Mouse (Mus musculus): ENCODE measurements around the gene Atp6v0d1.
A peak's percentile ranks its signal among the peaks of the same experiment; 100 is the strongest.

Gene Atp6v0d1

DNA sequence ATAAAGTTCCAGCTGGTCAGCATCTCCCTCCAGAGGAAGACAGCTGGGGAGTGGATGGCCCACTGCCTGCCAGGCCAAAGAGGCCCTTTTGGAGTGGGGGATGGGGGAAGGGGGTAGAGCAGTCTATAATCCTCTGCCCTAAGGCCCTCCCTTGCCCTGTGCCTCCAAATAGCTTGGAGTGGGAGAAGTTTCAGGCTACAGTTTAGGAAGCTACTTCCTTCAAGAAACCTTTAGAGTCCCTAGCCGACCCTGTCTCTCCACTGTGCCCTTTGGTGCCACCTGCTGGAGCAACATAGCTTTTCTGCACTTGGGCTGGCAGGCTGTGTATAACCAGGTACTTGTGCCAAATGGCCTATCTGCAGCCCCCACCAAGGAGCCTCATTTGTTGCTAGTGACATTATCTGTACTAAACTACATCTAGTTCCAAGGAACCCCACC is 31.9 kb downstream of the Atp6v0d1 start:
- DNase-seq, result peak; percentile 77

DNA sequence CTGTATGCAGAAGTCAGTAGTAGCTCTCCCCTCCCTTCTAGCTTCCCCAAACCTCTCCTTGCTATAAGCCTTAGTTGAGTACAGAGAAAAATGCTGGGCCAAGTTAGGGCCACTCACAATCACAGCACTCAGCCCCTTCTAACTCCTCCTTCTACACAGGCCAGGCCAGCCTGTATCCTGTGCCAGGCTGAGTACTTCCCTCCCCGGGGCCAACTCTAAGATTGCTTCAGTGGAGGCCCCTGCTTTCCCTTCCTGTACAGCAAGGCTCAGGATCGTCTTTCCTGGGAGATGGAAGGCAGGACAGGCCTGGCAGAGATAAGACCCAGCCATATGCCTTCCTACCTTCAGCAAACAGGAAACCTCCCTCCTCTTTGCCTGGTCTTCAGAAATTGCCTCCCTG is 32.4 kb downstream of the Atp6v0d1 start:
- DNase-seq, result no peak

DNA sequence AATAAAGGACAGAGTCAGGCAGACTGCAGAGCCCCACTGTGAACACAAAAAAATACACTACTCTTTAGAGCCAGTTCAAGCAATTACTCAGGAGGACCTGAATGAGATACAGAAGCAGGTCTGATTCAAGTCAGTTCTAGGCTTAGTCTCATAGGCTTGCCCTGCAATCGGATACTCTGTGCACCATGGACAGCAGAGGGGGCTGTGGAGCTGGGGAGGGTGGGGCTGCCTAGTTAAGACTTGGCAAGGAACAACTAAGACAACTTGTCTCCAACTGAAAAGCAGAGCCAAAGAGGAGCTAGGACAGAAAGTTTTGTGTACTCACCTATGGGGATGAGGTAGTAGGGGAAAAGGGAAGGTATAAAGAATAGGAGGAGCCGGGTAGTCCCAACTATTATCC is 34.1 kb downstream of the Atp6v0d1 start:
- DNase-seq, result peak; percentile 50

DNA sequence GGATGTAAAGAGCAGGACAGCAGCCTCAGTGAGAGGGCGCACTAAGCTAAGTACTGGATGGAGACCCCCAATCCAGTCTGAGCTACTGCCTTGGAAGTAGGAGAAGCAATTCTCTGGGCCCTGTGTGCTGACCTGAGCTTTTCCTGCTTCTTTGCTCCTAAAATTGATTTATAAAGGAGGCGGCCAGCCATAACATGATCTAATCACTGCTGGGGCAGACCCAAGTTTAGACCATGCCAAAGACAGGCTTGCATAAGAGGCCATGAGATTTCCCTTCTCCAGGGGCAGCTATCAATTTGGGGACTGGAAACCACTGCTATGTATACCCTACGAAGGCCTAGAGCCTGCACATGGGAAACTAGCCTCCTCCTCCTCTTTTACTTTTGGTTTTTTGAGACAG is 36.6 kb downstream of the Atp6v0d1 start:
- DNase-seq, result no peak

GRCm38 (mm10) chr8:105528206-105528605 is 37.6 kb downstream of the Atp6v0d1 start:
- no peak for DNase-seq

- no peak for DNase-seq
Observed at GRCm38 (mm10) chr8:105527110-105527509, 38.7 kb downstream of the Atp6v0d1 start.

GRCm38 (mm10) chr8:105522890-105523289 is 43.0 kb downstream of the Atp6v0d1 start:
- DNase-seq, result no peak

DNA sequence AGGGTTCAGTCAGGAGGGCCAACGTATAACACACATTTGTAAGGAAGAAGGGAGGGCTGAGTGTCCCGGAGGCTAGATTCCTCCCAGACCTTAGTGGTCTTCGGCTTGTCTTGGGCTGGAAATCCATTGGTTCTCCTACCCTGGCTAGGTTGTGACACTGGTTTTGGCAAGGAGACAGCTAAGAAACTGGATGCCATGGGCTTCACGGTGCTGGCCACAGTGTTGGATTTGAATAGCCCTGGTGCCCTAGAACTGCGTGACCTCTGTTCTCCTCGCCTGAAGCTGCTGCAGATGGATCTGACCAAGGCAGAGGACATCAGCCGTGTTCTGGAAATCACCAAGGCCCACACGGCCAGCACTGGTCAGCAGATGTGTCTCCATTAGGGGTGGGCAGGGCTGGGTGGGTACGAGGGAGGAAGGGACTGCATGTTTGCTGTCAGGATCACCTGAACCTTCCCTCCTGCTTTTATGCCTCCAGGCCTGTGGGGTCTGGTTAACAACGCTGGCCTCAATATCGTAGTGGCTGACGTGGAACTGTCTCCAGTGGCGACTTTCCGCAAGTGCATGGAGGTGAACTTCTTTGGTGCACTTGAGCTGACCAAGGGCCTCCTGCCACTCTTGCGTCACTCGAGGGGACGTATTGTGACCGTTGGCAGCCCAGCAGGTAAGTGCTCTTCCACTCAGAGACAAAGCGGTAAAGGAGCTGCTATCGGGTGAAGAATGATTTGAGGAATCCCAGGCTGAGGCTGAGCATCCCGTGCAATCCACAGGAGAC is 43.7 kb downstream of the Atp6v0d1 start:
- no peak for DNase-seq

DNA sequence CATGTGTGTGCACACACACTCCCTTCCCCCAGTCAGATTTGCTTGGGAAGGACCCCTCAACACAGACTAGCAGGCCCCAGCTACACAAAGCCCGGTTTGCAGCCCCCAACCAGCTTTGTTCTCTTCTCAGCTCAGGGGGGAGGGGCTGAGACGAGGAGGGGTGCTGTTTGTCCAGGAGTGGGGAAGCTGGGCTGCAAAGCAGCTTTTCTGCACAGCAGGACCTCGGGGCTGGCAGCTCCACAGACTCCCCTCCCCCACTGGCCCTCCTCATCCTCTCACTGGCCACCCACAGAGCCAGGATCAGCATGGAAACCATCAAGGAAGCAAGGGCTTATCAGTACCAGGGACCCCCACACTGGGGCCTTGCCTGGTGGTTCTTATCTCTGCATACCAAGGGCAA is 44.8 kb downstream of the Atp6v0d1 start:
- no peak for DNase-seq

- DNase-seq, result no peak
Observed at GRCm38 (mm10) chr8:105520521-105520920, 45.3 kb downstream of the Atp6v0d1 start.

- no peak for DNase-seq
Observed at GRCm38 (mm10) chr8:105519591-105519990, 46.3 kb downstream of the Atp6v0d1 start.

- DNase-seq, result peak; percentile 42
Observed at GRCm38 (mm10) chr8:105518436-105519313, 47.2 kb downstream of the Atp6v0d1 start, which contains the start of gene Hsd11b2. Gene Hsd11b2 (plus strand): TSS chr8:105518755.

DNA sequence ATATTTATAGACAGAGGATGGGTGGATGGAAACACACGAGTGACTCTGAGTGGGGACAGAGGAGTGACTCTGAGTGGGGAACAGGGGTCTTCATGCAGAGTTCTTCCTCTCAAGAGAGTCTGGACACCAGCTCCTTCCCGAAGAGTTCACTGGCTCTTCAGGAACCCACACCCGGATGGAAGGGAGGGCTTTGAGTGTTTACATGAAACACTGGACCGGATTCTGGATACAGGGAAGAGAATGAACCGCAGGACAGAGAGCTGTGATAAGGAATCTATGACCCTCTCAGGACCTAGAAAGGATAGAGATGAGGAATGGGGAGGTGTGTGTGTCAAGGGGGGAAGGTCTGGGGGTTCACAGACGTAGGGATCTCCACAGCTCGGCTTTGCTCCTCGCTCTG is 48.5 kb downstream of the Atp6v0d1 start:
- DNase-seq, result no peak

- DNase-seq, result peak; percentile 74
Observed at GRCm38 (mm10) chr8:105516018-105516645, 49.7 kb downstream of the Atp6v0d1 start.

- DNase-seq, result no peak
Observed at GRCm38 (mm10) chr8:105514656-105515055, 51.2 kb downstream of the Atp6v0d1 start.

- DNase-seq, result no peak
Observed at GRCm38 (mm10) chr8:105514194-105514593, 51.7 kb downstream of the Atp6v0d1 start.

DNA sequence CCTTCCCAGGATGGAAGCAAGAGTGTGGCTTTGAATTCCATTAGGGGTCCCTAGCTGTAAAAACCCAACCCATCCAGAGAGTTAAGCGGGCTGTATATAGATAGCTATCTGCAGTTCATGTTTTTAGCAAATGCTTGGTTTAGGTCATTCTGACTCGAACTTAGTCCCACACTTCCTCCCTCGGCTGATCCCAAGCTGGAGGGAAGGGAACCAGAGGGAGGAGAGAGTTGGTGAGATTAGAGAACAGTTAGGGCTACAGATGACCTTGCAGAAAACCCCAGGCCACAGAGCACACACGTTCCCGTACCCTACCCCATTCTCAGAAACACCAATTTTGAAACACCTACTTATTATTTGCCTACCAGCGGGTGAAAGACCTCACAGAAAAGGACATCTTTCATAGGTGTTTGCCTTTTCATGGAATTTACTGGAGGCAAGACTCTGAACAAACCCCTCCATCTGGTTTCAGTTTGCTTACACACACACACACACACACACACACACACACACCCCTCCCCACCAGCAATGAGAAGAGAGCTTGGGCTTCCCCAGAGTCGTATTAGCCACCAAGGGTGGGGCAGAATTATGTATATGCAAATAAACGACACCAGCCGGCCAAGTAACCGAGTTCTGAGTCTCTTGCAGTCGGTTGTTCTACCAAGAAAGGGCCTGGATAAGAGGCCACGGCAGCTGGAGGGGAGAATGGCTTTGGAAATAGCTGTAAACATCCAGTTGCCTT is 55.7 kb downstream of the Atp6v0d1 start:
- no peak for DNase-seq

DNA sequence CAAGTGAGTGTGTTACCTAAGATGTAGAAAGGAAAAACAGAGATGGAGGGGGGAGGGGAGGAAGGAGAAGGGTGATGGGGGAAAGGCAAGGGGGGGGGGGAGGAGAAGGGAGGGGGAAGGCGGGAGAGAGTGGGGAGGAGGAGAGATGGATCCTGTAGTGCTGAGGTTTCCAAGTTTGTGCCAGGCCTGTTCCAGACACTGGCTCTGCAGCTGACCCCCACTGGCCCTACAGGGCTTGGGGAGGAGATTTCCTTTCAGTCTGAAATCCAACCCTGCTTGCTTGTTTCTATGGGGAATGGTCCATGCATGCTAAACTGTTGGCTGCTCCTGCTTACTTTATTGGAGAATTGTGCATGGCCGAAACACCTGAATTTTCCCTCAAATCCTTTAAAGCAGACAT is 57.1 kb downstream of the Atp6v0d1 start:
- no peak for DNase-seq

- DNase-seq, result no peak
Observed at GRCm38 (mm10) chr8:105506977-105507376, 58.9 kb downstream of the Atp6v0d1 start.

DNA sequence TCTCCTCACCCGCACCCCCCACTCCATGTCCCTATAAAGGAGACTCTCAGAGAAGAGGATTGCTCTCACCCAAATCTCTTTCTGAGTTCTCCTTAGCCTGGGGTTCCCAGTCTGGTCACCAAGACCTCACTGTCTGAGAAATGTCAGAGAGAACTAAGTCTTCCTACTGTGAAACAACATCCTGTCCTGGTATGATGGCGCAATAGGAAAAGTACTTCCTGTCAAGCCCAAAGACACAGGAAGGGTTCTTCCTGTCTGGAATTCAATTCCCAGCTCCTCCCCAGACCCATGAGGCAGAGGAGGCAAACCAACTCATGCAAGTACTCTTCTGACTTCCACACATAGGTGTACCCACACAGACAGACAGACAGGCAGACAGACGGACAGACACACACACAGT is 61.2 kb downstream of the Atp6v0d1 start:
- no peak for DNase-seq

- no peak for DNase-seq
Observed at GRCm38 (mm10) chr8:105499787-105500186, 66.1 kb downstream of the Atp6v0d1 start.

DNA sequence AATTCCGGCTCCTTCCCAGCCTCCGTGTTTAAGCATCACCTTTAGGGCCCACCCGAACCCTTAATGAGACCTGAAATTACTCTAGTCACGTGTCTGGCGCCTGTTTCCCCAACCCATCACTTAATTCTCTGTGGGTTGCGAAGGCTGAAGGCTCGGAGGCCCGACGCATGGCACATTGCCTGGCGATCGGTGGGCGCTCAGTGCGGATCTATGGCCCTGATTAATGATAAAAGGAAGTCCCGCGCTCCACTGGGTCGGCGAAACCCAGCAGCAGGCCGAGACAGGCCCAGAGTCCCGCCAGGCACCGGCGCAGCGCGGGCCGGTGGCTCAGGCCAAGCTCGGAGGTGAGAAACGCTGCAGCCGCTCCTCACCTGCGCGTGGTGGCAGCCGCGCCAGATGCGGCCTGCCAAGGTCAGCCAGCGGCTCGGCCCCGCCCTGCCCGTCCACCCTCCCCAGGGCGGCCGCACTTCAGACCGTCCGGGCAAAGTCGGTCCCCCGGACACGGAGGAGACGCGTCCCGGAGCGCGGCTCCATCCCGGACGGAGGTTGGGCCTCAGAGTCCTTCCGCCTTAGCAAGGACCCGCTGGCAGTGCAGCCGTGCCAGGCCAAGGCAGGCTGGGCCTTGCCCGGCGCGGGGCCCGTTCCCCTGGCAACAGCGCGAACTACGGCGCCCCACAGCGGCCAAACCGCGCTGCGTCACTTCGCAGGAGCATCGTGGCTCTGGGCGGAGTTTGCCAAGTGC is 69.2 kb downstream of the Atp6v0d1 start, which contains the start of gene Zdhhc1:
Zdhhc1 (minus strand) TSS at position 464 of the 742 bp plus-strand sequence.
- DNase-seq, result peak; percentile 83
